Mouse (Mus musculus) hindbrain, embryonic 16.5 days (tissue): ENCODE results near the gene Vmn1r51. TPM values are rescaled to one million over a fixed set of nuclear protein-coding genes. Genes with fewer than 3 reads are reported as not detected.
"Not testable (repeated sequence)": the region's sequence is repeated elsewhere in the genome, so short reads cannot be mapped to it uniquely, and the experiment has no call there.

ENCODE experiments used
- ATAC-seq: fragments of 200-750 bp; cut with Nextera tagmentation; 2 replicates; pipeline ENCODE4 v1.8.0; 2017; ENCODE audit warnings: moderate TSS enrichment, moderate library complexity
- H3K27ac ChIP-seq: fragments of 300-500 bp; sonication (generic); 2 replicates; pipeline ENCODE4 v1.5.1; 2014; ENCODE audit warnings: low read depth, mild to moderate bottlenecking, control low read depth, low read length, moderate library complexity
- H3K27me3 ChIP-seq: fragments of 300-500 bp; sonication (generic); replicated peaks from 2 replicates; pipeline ENCODE4 v1.6.1; 2014; ENCODE audit warnings: low read length; ENCODE audit not compliant: control insufficient read depth, insufficient read depth
- H3K36me3 ChIP-seq: fragments of 300-500 bp; sonication (generic); 2 replicates; pipeline ENCODE4 v1.6.1; 2014; ENCODE audit warnings: mild to moderate bottlenecking, low read length, moderate library complexity, mixed read lengths; ENCODE audit not compliant: control insufficient read depth, insufficient read depth
- H3K4me1 ChIP-seq: fragments of 300-500 bp; sonication (generic); 2 replicates; pipeline ENCODE4 v1.6.1; 2014; ENCODE audit warnings: low read depth, low read length; ENCODE audit not compliant: control insufficient read depth, insufficient read depth
- H3K4me2 ChIP-seq: fragments of 300-500 bp; sonication (generic); 2 replicates; pipeline ENCODE4 v1.6.1; 2014; ENCODE audit warnings: mild to moderate bottlenecking, low read length, control low read depth, moderate library complexity
- H3K4me3 ChIP-seq: fragments of 300-500 bp; sonication (generic); 2 replicates; pipeline ENCODE4 v1.5.1; 2014; ENCODE audit warnings: mild to moderate bottlenecking, low read length, control low read depth, moderate library complexity
- H3K9ac ChIP-seq: fragments of 300-500 bp; sonication (generic); 2 replicates; pipeline ENCODE4 v1.6.1; 2014; ENCODE audit warnings: low read depth, mild to moderate bottlenecking, control low read depth, low read length, moderate library complexity
- H3K9me3 ChIP-seq: fragments of 300-500 bp; sonication (generic); 2 replicates; pipeline ENCODE4 v1.6.1; 2014; ENCODE audit warnings: mild to moderate bottlenecking, low read length, moderate library complexity; ENCODE audit not compliant: control insufficient read depth
- WGBS: fragments of 180-500 bp; shearing (Covaris S2); extraction: QIAGEN DNeasy Blood & Tissue Kit; methylation state at CpG from one replicate; pipeline ENCODE4 v1.1.7; 2014; 5-methylcytosine and 5-hydroxymethylcytosine counted together
- polyA plus RNA-seq: library from polyadenylated mRNA; unstranded; fragments of >200 nt; fragmentation: Nextera tagmentation; extraction: Ambion mirVana; gene quantifications from 2 replicates; pipeline ENCODE4 v1.2.1, GENCODE M21; 2015

The Vmn1r51 gene
- 0.04 and 0.06 TPM in 2 replicates for polyA plus RNA-seq

DNA sequence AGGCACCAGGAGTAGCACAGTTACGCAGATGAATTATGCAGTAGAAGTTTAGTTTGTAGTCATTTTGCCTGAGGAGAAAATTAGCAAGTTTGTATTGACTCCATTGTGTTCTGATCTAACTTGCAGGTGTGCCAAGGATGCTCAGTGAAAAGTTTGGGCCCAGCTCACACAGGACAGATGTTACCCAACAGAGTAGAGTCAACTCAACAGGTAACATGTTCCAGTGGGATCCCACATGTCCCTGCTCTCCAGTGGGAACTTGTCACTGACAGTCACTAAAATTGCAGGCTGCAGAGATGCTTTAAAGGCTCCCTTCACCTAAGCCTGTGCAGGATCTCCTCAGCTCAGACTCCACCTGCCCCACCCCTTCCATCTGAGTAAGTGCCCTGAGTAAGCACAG, at the start of gene Vmn1r51:
TSS of gene Vmn1r51 (plus strand) at position 301 of the 400 bp plus-strand sequence.
- not testable (repeated sequence) for H3K9ac ChIP-seq, H3K9me3 ChIP-seq, ATAC-seq, H3K4me1 ChIP-seq, H3K27ac ChIP-seq, H3K4me3 ChIP-seq, H3K4me2 ChIP-seq, H3K27me3 ChIP-seq, H3K36me3 ChIP-seq
- 94% methylated on average over 1 of the region's 1 CpGs for WGBS

DNA sequence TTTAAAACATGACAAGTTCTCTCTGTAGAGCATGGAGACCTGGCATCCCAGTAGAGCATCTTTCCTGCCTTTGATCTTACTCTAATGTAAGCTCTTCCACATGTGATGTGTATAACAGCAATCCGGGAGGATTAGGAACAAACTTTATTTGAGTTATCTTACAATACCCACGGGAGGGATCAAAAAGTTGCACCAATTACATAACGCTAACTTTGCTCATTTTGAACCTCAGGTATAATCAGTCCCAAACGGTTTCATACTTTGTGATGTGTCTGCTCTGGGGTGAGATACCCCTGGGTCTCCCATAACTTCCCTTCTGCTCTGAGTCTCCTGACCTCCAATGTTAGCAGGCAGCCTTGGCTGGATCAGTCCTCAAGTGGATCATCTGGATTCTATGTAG, 44.0 kb upstream of the Vmn1r51 start, which contains the start of gene Vmn1r49:
TSS of gene Vmn1r49 (minus strand) at position 101 of the 400 bp plus-strand sequence.
- Histone ChIP-seq H3K27me3 (no peaks in the 10 kb centered on the region), H3K9ac (no peak within 1 kb of the TSS), H3K4me2 (no peak within 1 kb of the TSS), H3K4me1 (no peaks in the 10 kb centered on the region), H3K27ac (no peak within 1 kb of the TSS), H3K4me3 (no peak within 1 kb of the TSS), H3K36me3 (no peaks in the 10 kb centered on the region), H3K9me3 (no peaks in the 10 kb centered on the region; the same call in 1 of the 2 replicates)
- 77% methylated on average over 4 of the region's 4 CpGs for WGBS
- no peak for ATAC-seq

DNA sequence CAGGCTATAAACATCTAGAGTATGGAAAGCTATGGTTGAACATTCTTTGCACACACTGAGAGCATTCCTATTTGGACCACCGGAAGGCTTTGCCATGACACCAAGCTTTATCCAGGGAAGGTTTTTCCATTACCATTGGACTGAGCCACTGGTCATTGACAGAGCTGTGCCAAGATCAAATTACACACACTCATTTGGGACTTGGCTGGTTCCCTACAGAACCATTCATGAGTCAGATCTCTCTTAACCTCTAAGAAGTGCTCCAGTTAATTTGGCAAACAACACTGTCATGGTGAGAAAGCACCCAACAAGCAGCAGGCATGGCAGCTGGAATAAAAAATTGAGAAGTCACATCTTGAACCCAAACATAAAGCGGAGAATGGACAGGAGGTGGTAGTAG, 21.8 kb upstream of the Vmn1r51 start:
- Histone ChIP-seq H3K36me3 (no peaks in the 10 kb centered on the region), H3K27ac (no peak overlapping the region), H3K27me3 (no peaks in the 10 kb centered on the region), H3K4me1 (no peaks in the 10 kb centered on the region), H3K9me3 (no peaks in the 10 kb centered on the region; the same call in 1 of the 2 replicates), H3K9ac (no peak overlapping the region), H3K4me2 (no peak overlapping the region), H3K4me3 (no peak overlapping the region)
- ATAC-seq = no peak
- WGBS = 92% methylated on average over 2 of the region's 2 CpGs

DNA sequence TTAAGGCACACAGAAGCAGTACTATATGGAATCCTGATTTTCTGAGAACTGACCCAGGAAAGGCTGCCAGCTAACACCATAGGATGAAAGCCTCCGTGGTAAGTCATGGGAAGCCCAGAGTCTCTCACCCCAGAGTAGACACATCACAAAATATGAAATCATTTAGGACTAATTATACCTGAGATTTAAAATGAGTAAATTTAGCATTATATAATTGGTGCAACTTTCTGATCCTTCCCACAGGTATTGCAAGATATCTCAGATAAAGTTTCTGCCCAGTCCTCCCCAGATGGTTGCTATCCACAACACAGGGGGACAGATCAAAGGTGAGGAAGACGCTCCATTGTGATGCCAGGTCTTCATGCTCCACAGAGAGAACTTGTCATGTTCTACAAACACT, 21.3 kb upstream of the Vmn1r51 start, which contains the start of gene Vmn1r50:
TSS of gene Vmn1r50 (plus strand) at position 301 of the 400 bp plus-strand sequence.
- Histone ChIP-seq H3K4me1 (no peaks in the 10 kb centered on the region), H3K36me3 (no peaks in the 10 kb centered on the region), H3K4me3 (no peak within 1 kb of the TSS), H3K4me2 (no peak within 1 kb of the TSS), H3K9ac (no peak within 1 kb of the TSS), H3K27ac (no peak within 1 kb of the TSS), H3K9me3 (no peaks in the 10 kb centered on the region; the same call in 1 of the 2 replicates), H3K27me3 (no peaks in the 10 kb centered on the region)
- WGBS = 57% methylated on average over 2 of the region's 2 CpGs
- no peak for ATAC-seq

DNA sequence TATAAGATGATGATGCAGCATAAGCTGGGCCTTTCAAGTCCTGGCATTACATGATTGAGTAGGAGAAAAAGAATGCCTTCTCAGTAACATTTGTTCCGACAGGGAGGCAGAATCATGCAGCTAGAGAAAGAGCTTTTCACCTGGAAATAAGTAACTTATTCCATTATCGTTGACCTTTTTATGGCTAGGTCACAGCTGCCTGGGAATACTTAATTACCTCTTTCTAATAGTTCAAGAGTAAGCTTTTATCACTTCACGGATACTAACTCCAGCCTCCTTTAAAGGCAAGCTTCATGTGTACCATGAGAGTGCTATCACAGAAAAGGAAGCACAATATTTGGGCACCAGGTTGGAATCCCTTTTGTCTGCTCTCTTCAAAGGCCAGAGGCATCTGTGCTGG, 37.7 kb downstream of the Vmn1r51 start:
- 81% methylated on average over 3 of the region's 3 CpGs for WGBS

DNA sequence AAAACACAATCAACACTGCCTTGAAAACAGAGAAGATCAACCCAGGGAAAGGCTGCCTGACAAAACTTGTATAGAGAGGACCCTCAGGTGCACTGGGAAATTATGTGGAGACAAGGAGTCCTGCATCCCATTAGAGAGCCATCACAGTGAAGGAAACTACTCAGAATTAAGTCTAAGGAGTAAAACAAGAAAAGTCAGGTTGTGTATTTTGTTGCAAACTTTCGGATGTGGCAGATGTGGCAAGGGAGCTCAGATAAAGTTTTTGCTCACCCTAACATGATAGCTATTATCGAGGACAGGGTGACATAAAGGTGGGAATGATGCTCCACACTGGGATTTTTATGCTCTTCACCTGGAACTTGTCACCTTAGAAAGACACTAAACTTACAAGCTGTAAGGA, 52.1 kb downstream of the Vmn1r51 start, which contains the start of gene Vmn1r52:
TSS of gene Vmn1r52 (plus strand) at position 301 of the 400 bp plus-strand sequence.
- no peaks in the 10 kb centered on the region for H3K9me3 ChIP-seq
- no peaks in the 10 kb centered on the region for H3K4me1 ChIP-seq
- H3K9ac ChIP-seq = no peak within 1 kb of the TSS
- no peak for ATAC-seq
- no peak within 1 kb of the TSS for H3K4me2 ChIP-seq
- no peak within 1 kb of the TSS for H3K4me3 ChIP-seq
- no peaks in the 10 kb centered on the region for H3K27me3 ChIP-seq
- no peaks in the 10 kb centered on the region for H3K36me3 ChIP-seq
- WGBS = 75% methylated on average over 2 of the region's 2 CpGs
- no peak within 1 kb of the TSS for H3K27ac ChIP-seq

More for the DNA sequence above, 37.7 kb downstream of the Vmn1r51 start:
- Histone ChIP-seq H3K4me2 (no peak overlapping the region), H3K9ac (no peak overlapping the region), H3K27me3 (no peaks in the 10 kb centered on the region), H3K36me3 (no peaks in the 10 kb centered on the region), H3K27ac (no peak overlapping the region), H3K9me3 (no peaks in the 10 kb centered on the region), H3K4me3 (no peak overlapping the region), H3K4me1 (no peaks in the 10 kb centered on the region)
- no peak for ATAC-seq

Other genes with a start within 250 kb of the Vmn1r51 start
- gene Vmn1r42, start 246.2 kb upstream of the Vmn1r51 start, polyA plus RNA-seq = not detected in 2 replicates
- gene Vmn1r43, start 246.2 kb upstream of the Vmn1r51 start, polyA plus RNA-seq = not detected in 2 replicates
- gene Vmn1r44, start 238.9 kb upstream of the Vmn1r51 start, polyA plus RNA-seq = not detected in 2 replicates
- gene Vmn1r45, start 182.0 kb upstream of the Vmn1r51 start, polyA plus RNA-seq = not detected in 2 replicates
- gene Vmn1r46, start 153.3 kb upstream of the Vmn1r51 start, polyA plus RNA-seq = not detected in 2 replicates
- gene Vmn1r47, start 106.4 kb upstream of the Vmn1r51 start, polyA plus RNA-seq = not detected in 2 replicates
- not detected in 2 replicates for gene Vmn1r48, start 85.8 kb upstream of the Vmn1r51 start, polyA plus RNA-seq
- not detected in 2 replicates for gene Vmn1r49, start 44.1 kb upstream of the Vmn1r51 start, polyA plus RNA-seq
- gene Vmn1r50, start 21.2 kb upstream of the Vmn1r51 start, polyA plus RNA-seq = not detected in 2 replicates
- not detected in 2 replicates for gene Vmn1r52, start 52.2 kb downstream of the Vmn1r51 start, polyA plus RNA-seq
- not detected in 2 replicates for gene V1ra8, start 80.2 kb downstream of the Vmn1r51 start, polyA plus RNA-seq
- gene Vmn1r53, start 101.8 kb downstream of the Vmn1r51 start, polyA plus RNA-seq = not detected in 2 replicates
- gene Vmn1r54, start 123.7 kb downstream of the Vmn1r51 start, polyA plus RNA-seq = not detected in 2 replicates
- not detected in 2 replicates for gene BC048671, start 178.6 kb downstream of the Vmn1r51 start, polyA plus RNA-seq
- 0.19 and 0.24 TPM in 2 replicates for gene Chst13, start 202.6 kb downstream of the Vmn1r51 start, polyA plus RNA-seq
- 0.04 TPM in 1 of 2 replicates, not detected in the other for gene Uroc1, start 210.7 kb downstream of the Vmn1r51 start, polyA plus RNA-seq
- 7.7 and 9.7 TPM in 2 replicates for gene Zxdc, start 246.9 kb downstream of the Vmn1r51 start, polyA plus RNA-seq